Mouse (Mus musculus) heart, embryonic 16.5 days (tissue): ENCODE data around the gene 4931440F15Rik. TPM values are rescaled to one million over a fixed set of nuclear protein-coding genes. Genes with fewer than 3 reads are reported as not detected.

ENCODE experiments used
- polyA plus RNA-seq: library from polyadenylated mRNA; unstranded; fragments of >200 nt; fragmentation: Nextera tagmentation; extraction: Ambion mirVana; gene quantifications from 2 replicates; pipeline ENCODE4 v1.2.1, GENCODE M21; 2015

Gene 4931440F15Rik
- polyA plus RNA-seq, 1 experiment from 2014 or later, result 0.18 TPM

Other genes with a start within 250 kb of the 4931440F15Rik start
- gene Rtn4, start 132.7 kb downstream of the 4931440F15Rik start, polyA plus RNA-seq, result 55.8 and 59.3 TPM in 2 replicates
- gene Eml6, start 200.4 kb upstream of the 4931440F15Rik start, polyA plus RNA-seq, result 0.54 and 0.88 TPM in 2 replicates